Mouse (Mus musculus): ENCODE data around the gene Gpr162.
"Not testable (repeated sequence)": the region's sequence is repeated elsewhere in the genome, so short reads cannot be mapped to it uniquely, and the experiment has no call there.

The Gpr162 gene

DNA sequence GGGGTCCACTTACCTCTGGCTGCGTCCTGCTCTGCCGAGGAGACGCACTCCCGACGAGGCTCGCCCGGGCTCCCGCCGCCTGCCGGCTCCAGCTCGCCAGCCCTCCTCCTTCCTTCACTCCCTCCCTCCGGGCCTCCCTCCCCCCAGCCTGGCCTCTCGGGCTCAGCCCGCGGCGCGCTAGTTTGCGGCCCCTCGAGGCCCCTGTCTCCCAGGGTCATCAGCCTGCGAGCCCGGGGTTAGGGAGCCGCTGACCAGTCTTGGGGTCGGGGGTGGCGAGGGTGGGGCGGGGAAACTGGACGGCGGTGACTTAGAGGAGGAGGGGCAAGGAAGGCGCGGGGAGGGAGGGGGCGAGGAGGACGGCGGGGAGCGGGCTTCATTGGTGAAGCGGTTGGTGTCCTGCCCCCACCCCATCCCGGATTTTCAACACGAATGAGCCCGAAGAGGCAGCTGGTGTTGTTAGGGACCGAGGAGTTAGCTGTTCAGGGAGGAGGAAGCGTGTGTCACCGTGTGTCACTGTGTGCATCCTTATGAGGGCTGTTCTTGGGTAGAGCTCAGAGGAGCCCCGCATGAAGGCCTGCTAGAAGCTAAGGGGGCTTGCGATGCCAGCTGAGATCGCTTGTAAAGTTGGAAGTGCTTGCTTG lies at the start of gene Gpr162:
TSS of gene Gpr162 (minus strand) at position 326 of the 641 bp plus-strand sequence.
- no peak for DNase-seq (ENCODE audit: low spot score in 2 of 2)

DNA sequence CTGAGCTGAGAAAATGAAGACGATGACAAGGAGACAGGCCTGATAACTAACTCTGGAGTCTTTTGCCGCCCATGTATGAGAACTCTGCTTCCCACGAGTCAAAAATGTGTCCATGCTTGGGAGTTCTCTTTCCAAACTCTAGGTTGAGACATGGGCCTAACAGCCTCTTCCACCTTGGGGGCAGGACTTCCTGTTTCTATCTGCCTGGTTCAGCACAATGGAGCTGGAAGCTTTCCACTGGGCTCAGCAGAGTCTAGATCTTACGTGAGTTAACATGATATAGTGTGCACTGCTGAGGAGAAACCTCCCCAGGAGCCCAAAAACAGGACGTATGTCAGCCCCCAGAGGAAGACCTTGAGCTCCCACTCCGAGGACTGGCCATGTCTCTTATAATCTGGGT lies 49.4 kb upstream of the Gpr162 start:
- no peak for DNase-seq (ENCODE audit: low spot score in 2 of 2)

GRCm38 (mm10) chr6:124911533-124912218 lies 47.9 kb upstream of the Gpr162 start, which contains the start of gene Lag3:
Gene Lag3 (minus strand): TSS chr6:124911705.
- peak in 1 of 2 experiments; percentile 30 for DNase-seq (ENCODE audit: low spot score in 2 of 2)

- no peak for DNase-seq (ENCODE audit: low spot score in 2 of 2)
Measured at GRCm38 (mm10) chr6:124910032-124910431, 46.2 kb upstream of the Gpr162 start.

- DNase-seq (ENCODE audit: low spot score in 2 of 2): no peak
Measured at GRCm38 (mm10) chr6:124907767-124908166, 44.0 kb upstream of the Gpr162 start.

- no peak for DNase-seq (ENCODE audit: low spot score in 2 of 2)
Measured at GRCm38 (mm10) chr6:124904991-124905860, 41.4 kb upstream of the Gpr162 start.

- peak; percentile 48 to 61 for DNase-seq (ENCODE audit: low spot score in 2 of 2)
Measured at GRCm38 (mm10) chr6:124904161-124904981, 40.6 kb upstream of the Gpr162 start.

DNA sequence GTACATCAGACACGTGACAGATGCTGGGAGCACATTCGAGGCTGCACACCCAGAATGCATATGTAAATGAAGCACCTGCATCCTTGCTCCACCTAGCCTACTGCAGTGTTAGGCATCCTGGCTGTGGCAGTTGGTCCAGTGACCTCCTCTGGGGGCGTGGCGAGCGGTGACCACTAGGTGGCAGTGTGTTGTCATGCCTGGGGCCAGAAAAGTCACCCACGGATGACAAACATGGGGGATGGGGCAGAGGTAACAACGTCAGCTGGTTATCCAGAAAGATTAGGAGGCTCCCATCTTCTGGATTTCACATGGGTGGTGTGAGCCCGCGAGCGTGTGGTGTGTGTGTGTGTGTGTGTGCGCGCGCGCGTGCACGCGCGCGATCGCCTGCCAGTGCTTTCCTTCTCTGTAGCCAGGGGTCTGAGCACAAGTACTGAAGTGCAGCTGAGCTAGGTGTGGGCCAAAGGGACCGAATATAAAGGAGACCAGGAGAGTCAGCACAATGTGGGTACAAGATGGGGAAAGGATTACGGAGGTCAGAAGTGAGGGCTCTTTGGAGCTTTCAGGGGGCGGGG lies 39.9 kb upstream of the Gpr162 start:
- DNase-seq (ENCODE audit: low spot score in 2 of 2): peak; percentile 90 to 93

DNA sequence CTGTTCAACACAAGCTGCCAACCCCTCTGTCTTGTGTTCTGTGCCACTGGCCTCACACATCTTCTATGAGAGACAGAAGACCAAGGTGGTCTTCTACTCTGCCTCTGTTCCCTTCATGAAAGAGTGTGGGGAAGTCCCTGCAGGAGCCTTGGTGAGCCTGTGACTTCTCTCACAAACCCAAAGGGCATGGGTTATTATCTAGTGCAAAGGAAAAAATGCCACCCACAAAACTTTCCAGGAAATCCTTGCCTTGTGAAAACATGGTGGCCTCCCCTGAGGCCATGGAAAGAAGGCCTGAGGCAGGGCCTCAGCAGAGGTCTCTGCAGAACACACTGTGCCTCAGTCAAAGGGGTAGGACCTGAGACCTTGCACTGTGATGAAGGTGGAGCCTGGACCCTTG lies 38.1 kb upstream of the Gpr162 start:
- DNase-seq (ENCODE audit: low spot score in 2 of 2): no peak

- peak; percentile 49 to 61 for DNase-seq (ENCODE audit: low spot score in 2 of 2)
Measured at GRCm38 (mm10) chr6:124900801-124901480, 37.2 kb upstream of the Gpr162 start.

DNA sequence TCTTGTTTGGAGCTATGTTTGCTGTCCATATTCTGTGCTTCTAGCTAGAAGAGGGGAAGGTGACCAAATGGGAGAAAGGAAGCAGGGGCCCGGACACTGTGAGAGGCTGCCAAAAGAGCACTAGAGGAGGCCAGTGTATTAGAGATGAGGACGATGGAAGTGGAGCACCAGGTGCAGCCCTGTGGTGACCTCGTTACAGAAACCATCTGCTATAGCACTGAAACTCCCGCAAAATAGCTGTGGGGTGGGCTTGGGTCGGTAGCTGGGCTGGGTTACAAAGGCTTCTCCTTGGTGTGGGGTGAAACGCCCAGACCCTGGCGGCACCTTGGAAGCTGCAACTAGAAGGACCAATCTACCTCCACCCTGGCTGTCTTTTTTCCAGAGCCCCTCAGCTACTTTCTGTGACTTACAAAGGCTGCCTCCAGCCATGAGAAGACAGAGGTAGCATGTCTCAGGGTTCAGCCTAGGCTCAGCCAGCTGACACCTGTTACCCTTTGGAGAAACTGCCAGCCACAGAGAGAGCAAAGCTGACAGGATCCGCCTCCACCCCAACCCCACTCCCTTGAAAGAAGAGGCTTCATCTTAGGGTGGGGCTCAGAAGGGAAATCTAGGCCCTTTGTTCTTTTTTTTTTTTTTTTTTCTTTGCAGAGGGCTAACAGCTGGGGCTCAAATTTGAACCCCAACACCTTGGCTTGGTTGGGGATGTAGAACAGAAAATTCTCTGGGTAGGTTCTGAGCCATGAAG lies 36.4 kb upstream of the Gpr162 start:
- DNase-seq (ENCODE audit: low spot score in 2 of 2): peak; percentile 44 to 49

DNA sequence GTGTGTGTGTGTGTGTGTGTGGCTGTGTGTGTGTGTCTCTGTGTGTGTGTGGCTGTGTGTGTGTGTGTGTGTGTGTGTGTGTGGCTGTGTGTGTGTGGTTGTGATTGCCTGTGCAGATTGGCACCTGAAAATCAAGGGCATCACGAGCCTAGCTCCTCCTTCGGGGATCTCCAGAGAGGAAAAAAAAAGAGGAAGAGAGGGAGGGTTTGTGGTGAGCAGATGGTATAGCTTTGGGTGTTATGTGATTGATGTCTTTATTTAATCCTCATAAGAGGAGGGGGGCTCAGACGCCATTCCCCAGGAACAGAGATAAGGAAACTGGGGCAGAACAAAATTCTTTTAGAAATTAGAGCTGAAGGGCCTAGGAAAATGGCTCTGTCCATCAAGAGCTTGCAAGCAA lies 34.6 kb upstream of the Gpr162 start:
- peak; percentile 68 to 74 for DNase-seq (ENCODE audit: low spot score in 2 of 2)

DNA sequence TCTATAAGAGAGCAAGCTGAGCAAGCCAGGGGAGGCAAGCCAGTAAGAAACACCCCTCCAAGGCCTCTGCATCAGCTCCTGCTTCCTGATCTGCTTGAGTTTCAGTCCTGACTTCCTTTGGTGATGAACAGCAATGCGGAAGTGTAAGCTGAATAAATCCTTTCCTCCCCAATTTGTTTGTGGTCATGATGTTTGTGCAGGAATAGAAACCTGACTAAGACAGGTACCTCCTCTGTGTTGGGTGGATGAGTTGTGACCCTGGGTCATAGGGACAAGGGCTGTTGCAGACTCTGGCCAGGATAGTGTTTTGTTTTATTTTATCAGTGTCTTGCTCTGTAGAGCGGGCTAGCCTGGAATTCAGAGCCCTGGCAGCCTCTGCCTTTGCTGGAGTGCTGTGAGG lies 30.3 kb upstream of the Gpr162 start:
- not testable (repeated sequence) for DNase-seq (ENCODE audit: low spot score in 2 of 2)

GRCm38 (mm10) chr6:124890997-124891396 lies 27.2 kb upstream of the Gpr162 start:
- DNase-seq (ENCODE audit: low spot score in 2 of 2): no peak

GRCm38 (mm10) chr6:124888555-124889125 lies 24.9 kb upstream of the Gpr162 start:
- DNase-seq (ENCODE audit: low spot score in 2 of 2): no peak

- DNase-seq (ENCODE audit: low spot score in 2 of 2): no peak
Measured at GRCm38 (mm10) chr6:124887986-124888385, 24.2 kb upstream of the Gpr162 start, which contains the start of gene Cd4. Gene Cd4 (minus strand): TSS chr6:124888221.

DNA sequence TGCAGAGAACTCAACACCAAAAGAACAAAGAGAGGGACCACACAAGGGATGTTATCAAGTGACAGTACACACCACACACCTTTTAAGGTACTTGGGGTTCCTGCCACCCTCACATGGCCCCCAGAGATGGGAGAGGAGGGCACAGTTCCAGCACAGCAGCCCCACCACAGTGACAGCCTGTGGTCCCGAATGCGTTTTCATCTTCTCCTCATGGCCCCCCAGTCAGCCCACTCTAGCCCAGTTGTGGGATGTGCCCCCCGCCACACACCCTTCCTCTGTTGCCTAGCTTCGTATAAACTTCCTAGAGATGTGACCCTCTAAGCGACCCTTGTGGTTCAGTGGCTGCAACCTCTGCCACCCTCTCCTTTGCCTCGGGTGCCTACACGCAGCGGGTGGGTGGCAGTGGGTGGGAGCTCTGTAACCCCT lies 22.2 kb upstream of the Gpr162 start:
- DNase-seq (ENCODE audit: low spot score in 2 of 2): no peak

DNA sequence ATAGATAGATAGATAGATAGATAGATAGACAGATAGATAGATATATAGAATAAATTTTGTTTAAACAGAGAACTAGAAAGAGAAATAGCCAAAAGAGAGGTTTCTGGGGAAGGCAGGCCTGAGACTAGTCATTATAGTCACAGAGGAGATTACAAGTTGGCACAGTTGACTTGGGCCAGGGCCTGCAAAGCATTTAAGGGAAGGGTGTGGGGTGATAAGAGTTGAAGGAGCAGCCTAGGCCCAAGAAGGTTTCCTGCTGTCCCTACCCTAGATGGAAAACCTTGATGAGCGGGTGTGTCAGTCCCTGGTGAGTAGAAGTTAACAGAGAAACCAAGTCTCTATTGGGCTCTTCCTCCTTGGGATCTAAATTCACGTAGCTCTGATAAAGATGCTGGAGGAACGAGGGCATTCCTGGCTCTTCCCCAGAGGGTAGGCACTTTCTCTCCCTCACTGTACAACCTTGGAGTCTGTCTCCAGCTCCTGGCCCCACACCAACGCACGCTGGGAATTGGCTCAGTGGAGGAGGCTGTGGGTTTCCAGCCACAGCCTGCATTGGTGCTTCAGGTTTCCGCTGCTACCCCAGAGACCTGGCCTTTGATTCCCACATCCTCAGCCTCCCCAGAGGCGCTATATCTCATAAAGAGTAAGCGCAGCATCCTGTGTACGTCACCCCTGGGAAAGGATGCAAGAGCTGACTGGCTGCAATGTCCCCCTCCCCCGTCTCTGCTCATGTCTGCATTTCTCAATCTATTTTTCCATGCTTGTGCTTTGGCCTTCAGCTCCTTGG lies 21.1 kb upstream of the Gpr162 start:
- DNase-seq (ENCODE audit: low spot score in 2 of 2): no peak

GRCm38 (mm10) chr6:124883351-124883750 lies 19.6 kb upstream of the Gpr162 start:
- no peak for DNase-seq (ENCODE audit: low spot score in 2 of 2)
